ENCODE assay signal across 21 mouse cellular contexts in genomic region chr7:115407889-115408288, GRCm38 (mm10).
"Had no signal": no experiment of that assay in that cellular context is flagged by ENCODE, and none has a peak within 500 bp of the region (broad histone marks: within the 10 kb centered on the region; RNA-seq: fewer than 3 reads in every experiment).

No protein-coding gene starts in this region.

- ATAC-seq: liver, postnatal 0 days; lung, postnatal 0 days; midbrain, embryonic 13.5 days; midbrain, embryonic 16.5 days had no signal

- H3K4me2 ChIP-seq: lung, embryonic 15.5 days; midbrain, embryonic 11.5 days; midbrain, embryonic 13.5 days; neural tube, embryonic 13.5 days; neural tube, embryonic 15.5 days had no signal

- H3K27ac ChIP-seq: lung, embryonic 15.5 days; macrophage; midbrain, embryonic 13.5 days; neural tube, embryonic 13.5 days; neural tube, embryonic 15.5 days had no signal

- DNase-seq: liver, postnatal 0 days; lung, adult 2 months; lung, postnatal 14 days; lung, postnatal 36 days; retina, postnatal 1 day; right cerebral cortex, adult 18-20 months; right cerebral cortex, postnatal 25 days; right cerebral cortex, postnatal 4 days; spleen, adult 18-20 months; thymus, adult 18-20 months; thymus, postnatal 14 days; thymus, postnatal 36 days had no signal

- H3K4me3 ChIP-seq: lung, embryonic 15.5 days; midbrain, embryonic 13.5 days; myocyte; neural tube, embryonic 13.5 days; neural tube, embryonic 15.5 days had no signal

- H3K27me3 ChIP-seq: midbrain, embryonic 13.5 days; neural tube, embryonic 13.5 days; neural tube, embryonic 15.5 days had no signal

- H3K9ac ChIP-seq: liver, postnatal 0 days; lung, embryonic 15.5 days; midbrain, embryonic 13.5 days; neural tube, embryonic 13.5 days; neural tube, embryonic 15.5 days had no signal

- H3K9me3 ChIP-seq: lung, embryonic 15.5 days; midbrain, embryonic 13.5 days; neural tube, embryonic 13.5 days; neural tube, embryonic 15.5 days had no signal

- H3K36me3 ChIP-seq: lung, embryonic 15.5 days; midbrain, embryonic 13.5 days; neural tube, embryonic 13.5 days; neural tube, embryonic 15.5 days had no signal
